Mouse (Mus musculus) liver, embryonic 18 days (tissue): ENCODE results near the gene Gm9008. TPM values are rescaled to one million over a fixed set of nuclear protein-coding genes. Genes with fewer than 3 reads are reported as not detected.

Experiments
- polyA plus RNA-seq: library from polyadenylated mRNA; depleted of rRNA; stranded (reverse); fragments of >200 nt; gene quantifications from 2 replicates; pipeline ENCODE4 v1.2.3, GENCODE M21; 2012; rRNA removed

The Gm9008 gene
- polyA plus RNA-seq, result 0.02 TPM in 1 of 2 replicates, not detected in the other

GRCm38 (mm10) chr6:76497054-76497835 is at the start of gene Gm9008:
TSS of gene Gm9008 (minus strand) at chr6:76497784.

